Mouse (Mus musculus): ENCODE measurements at regions not wholly inside any gene's neighbourhood (a gene's known extent, or its start where the extent isn't known, plus 50 kb on each side); places are given as distances from the start of the nearest gene placed in this dataset.

GRCm38 (mm10) chr9:84285604-84286003, 360.7 kb downstream of the Bckdhb start:
- H3K27ac ChIP-seq (ENCODE audit: poor library complexity, severe bottlenecking) = no peak overlapping the region
- 68% methylated on average over 4 of the region's 4 CpGs for WGBS
- no peaks in the 10 kb centered on the region for H3K36me3 ChIP-seq
- H3K4me3 ChIP-seq = no peak overlapping the region
- peaks cover 5% of the 10 kb centered on the region; the same call in 1 of the 2 replicates for H3K9me3 ChIP-seq (replicated peaks)
- no peak for ATAC-seq (ENCODE audit: insufficient number of reproducible peaks, low FRiP score)
- no peak overlapping the region for H3K4me2 ChIP-seq
- no peak overlapping the region for H3K9ac ChIP-seq
- no peaks in the 10 kb centered on the region for H3K4me1 ChIP-seq (replicated peaks)
- no peaks in the 10 kb centered on the region for H3K27me3 ChIP-seq (replicated peaks)

DNA sequence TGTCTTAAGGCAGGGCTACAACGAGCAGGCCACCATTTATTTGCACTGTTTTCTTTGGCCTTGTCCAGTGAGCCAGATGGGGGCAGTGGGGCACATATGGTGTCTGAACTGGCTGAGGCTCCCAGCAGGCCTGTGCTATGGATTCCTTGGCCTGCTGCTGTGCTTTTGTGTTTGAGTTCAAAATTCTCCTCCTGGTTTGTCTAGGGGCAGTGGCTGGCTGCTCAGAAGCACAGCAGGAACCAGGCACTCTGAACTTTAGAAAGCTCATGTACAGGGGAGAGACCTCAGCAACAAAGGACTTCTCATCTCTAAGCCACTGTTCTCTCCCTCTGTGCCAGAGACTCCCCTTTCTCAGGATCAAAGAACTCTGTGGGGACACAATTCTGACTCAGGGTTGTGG, 370.9 kb downstream of the Bckdhb start:
- no peaks in the 10 kb centered on the region for H3K4me1 ChIP-seq (replicated peaks)
- H3K4me2 ChIP-seq = no peak overlapping the region
- H3K36me3 ChIP-seq = no peaks in the 10 kb centered on the region
- no peak overlapping the region for H3K27ac ChIP-seq (ENCODE audit: poor library complexity, severe bottlenecking)
- H3K27me3 ChIP-seq (replicated peaks) = no peaks in the 10 kb centered on the region
- ATAC-seq (ENCODE audit: insufficient number of reproducible peaks, low FRiP score) = no peak
- H3K9ac ChIP-seq = no peak overlapping the region
- H3K4me3 ChIP-seq = no peak overlapping the region
- WGBS = 59% methylated on average over 1 of the region's 1 CpGs
- no peaks in the 10 kb centered on the region for H3K9me3 ChIP-seq (replicated peaks)

- no peak for ATAC-seq (ENCODE audit: insufficient number of reproducible peaks, low FRiP score)
- 79% methylated on average over 3 of the region's 3 CpGs for WGBS
- Histone ChIP-seq H3K4me3 (no peak overlapping the region), H3K27me3 (replicated peaks) (no peaks in the 10 kb centered on the region), H3K4me2 (no peak overlapping the region), H3K27ac (ENCODE audit: poor library complexity, severe bottlenecking) (no peak overlapping the region), H3K9ac (no peak overlapping the region), H3K9me3 (replicated peaks) (no peaks in the 10 kb centered on the region), H3K4me1 (replicated peaks) (no peaks in the 10 kb centered on the region), H3K36me3 (no peaks in the 10 kb centered on the region)
Observed at GRCm38 (mm10) chr9:84296456-84296855, 371.5 kb downstream of the Bckdhb start.

GRCm38 (mm10) chr9:84304398-84304797, 379.5 kb downstream of the Bckdhb start:
- Histone ChIP-seq H3K4me2 (no peak overlapping the region), H3K27ac (ENCODE audit: poor library complexity, severe bottlenecking) (no peak overlapping the region), H3K36me3 (no peaks in the 10 kb centered on the region), H3K9ac (no peak overlapping the region), H3K4me1 (replicated peaks) (no peaks in the 10 kb centered on the region), H3K27me3 (replicated peaks) (no peaks in the 10 kb centered on the region), H3K9me3 (replicated peaks) (no peaks in the 10 kb centered on the region), H3K4me3 (no peak overlapping the region)
- WGBS = 91% methylated on average over 2 of the region's 2 CpGs
- no peak for ATAC-seq (ENCODE audit: insufficient number of reproducible peaks, low FRiP score)

- no peak overlapping the region for H3K27ac ChIP-seq (ENCODE audit: poor library complexity, severe bottlenecking)
- 81% methylated on average over 2 of the region's 2 CpGs for WGBS
- H3K9ac ChIP-seq = no peak overlapping the region
- no peaks in the 10 kb centered on the region for H3K27me3 ChIP-seq (replicated peaks)
- H3K4me1 ChIP-seq (replicated peaks) = no peaks in the 10 kb centered on the region
- no peaks in the 10 kb centered on the region for H3K36me3 ChIP-seq
- H3K9me3 ChIP-seq (replicated peaks) = no peaks in the 10 kb centered on the region
- H3K4me2 ChIP-seq = no peak overlapping the region
- no peak for ATAC-seq (ENCODE audit: insufficient number of reproducible peaks, low FRiP score)
- no peak overlapping the region for H3K4me3 ChIP-seq
Observed at GRCm38 (mm10) chr9:84318811-84319210, 393.9 kb downstream of the Bckdhb start.

DNA sequence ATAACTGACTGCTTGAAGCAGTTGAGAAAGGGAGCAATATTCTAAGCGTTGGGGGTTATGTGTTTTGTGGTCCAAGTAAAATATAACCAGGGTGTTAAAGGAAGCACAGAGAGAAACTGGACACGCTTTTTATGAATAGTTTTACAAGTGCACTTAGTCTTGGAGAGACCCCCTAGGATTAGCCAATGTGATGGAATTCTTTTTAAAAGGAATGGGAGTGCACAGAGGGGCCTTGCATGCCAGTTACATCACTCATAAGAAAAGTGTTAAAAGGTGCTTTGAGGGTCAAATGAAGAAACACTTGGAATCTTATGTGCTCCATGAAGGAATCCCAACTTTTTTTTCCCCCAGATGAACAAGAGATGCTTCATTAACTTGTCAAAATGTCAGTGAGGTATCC, 394.4 kb downstream of the Bckdhb start:
- Histone ChIP-seq H3K36me3 (no peaks in the 10 kb centered on the region), H3K4me2 (no peak overlapping the region), H3K27me3 (replicated peaks) (no peaks in the 10 kb centered on the region), H3K27ac (ENCODE audit: poor library complexity, severe bottlenecking) (no peak overlapping the region), H3K4me1 (replicated peaks) (no peaks in the 10 kb centered on the region), H3K9me3 (replicated peaks) (no peaks in the 10 kb centered on the region), H3K9ac (no peak overlapping the region), H3K4me3 (no peak overlapping the region)
- 73% methylated on average over 2 of the region's 2 CpGs for WGBS
- no peak for ATAC-seq (ENCODE audit: insufficient number of reproducible peaks, low FRiP score)

- 64% methylated on average over 2 of the region's 2 CpGs for WGBS
- Histone ChIP-seq H3K4me3 (no peak overlapping the region), H3K4me2 (no peak overlapping the region), H3K27ac (ENCODE audit: poor library complexity, severe bottlenecking) (no peak overlapping the region), H3K9me3 (replicated peaks) (no peaks in the 10 kb centered on the region), H3K9ac (no peak overlapping the region), H3K4me1 (replicated peaks) (no peaks in the 10 kb centered on the region), H3K27me3 (replicated peaks) (no peaks in the 10 kb centered on the region), H3K36me3 (no peaks in the 10 kb centered on the region)
- ATAC-seq (ENCODE audit: insufficient number of reproducible peaks, low FRiP score) = no peak
Observed at GRCm38 (mm10) chr9:84323145-84323544, 398.2 kb downstream of the Bckdhb start.

GRCm38 (mm10) chr9:84331083-84331602, 406.2 kb downstream of the Bckdhb start:
- no peak overlapping the region for H3K27ac ChIP-seq (ENCODE audit: poor library complexity, severe bottlenecking)
- no peak for ATAC-seq (ENCODE audit: insufficient number of reproducible peaks, low FRiP score)
- H3K36me3 ChIP-seq = no peaks in the 10 kb centered on the region
- H3K9ac ChIP-seq = no peak overlapping the region
- H3K4me2 ChIP-seq = no peak overlapping the region
- no peaks in the 10 kb centered on the region for H3K9me3 ChIP-seq (replicated peaks)
- no peaks in the 10 kb centered on the region for H3K27me3 ChIP-seq (replicated peaks)
- WGBS = 57% methylated on average over 4 of the region's 4 CpGs
- H3K4me1 ChIP-seq (replicated peaks) = no peaks in the 10 kb centered on the region
- H3K4me3 ChIP-seq = no peak overlapping the region

- Histone ChIP-seq H3K36me3 (no peaks in the 10 kb centered on the region), H3K4me3 (no peak overlapping the region), H3K27ac (ENCODE audit: poor library complexity, severe bottlenecking) (no peak overlapping the region), H3K4me2 (no peak overlapping the region), H3K27me3 (replicated peaks) (no peaks in the 10 kb centered on the region), H3K9me3 (replicated peaks) (no peaks in the 10 kb centered on the region), H3K9ac (no peak overlapping the region), H3K4me1 (replicated peaks) (no peaks in the 10 kb centered on the region)
- WGBS = 14% methylated on average over 7 of the region's 7 CpGs
- ATAC-seq (ENCODE audit: insufficient number of reproducible peaks, low FRiP score) = peak; percentile 57; the same call in 1 of the 2 replicates
Observed at GRCm38 (mm10) chr9:84343435-84344095, 418.6 kb downstream of the Bckdhb start.

DNA sequence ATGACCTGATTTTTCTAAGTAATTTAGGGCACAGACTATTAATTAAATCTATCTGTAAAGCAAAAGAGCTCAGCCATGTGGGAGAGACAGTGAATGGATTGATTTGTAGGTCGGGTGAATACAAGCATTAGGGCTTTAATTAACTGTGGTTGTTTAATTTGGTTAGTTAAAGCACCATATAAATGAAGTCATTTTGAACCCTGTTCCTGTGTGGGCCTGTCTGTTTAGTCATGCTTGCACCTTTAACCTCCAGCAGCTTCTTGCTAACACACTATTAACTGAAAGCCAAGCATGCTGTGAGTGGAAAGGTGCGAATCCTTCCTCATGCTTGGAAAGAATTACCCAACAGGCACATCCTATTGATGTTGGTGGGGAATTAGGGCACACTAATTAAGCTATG, 425.3 kb downstream of the Bckdhb start:
- Histone ChIP-seq H3K9me3 (replicated peaks) (no peaks in the 10 kb centered on the region), H3K27me3 (replicated peaks) (no peaks in the 10 kb centered on the region), H3K4me3 (no peak overlapping the region), H3K4me2 (no peak overlapping the region), H3K4me1 (replicated peaks) (no peaks in the 10 kb centered on the region), H3K9ac (no peak overlapping the region), H3K27ac (ENCODE audit: poor library complexity, severe bottlenecking) (no peak overlapping the region), H3K36me3 (no peaks in the 10 kb centered on the region)
- no peak for ATAC-seq (ENCODE audit: insufficient number of reproducible peaks, low FRiP score)
- 65% methylated on average over 2 of the region's 2 CpGs for WGBS

- H3K36me3 ChIP-seq = no peaks in the 10 kb centered on the region
- no peaks in the 10 kb centered on the region for H3K4me1 ChIP-seq (replicated peaks)
- H3K9ac ChIP-seq = no peak overlapping the region
- H3K9me3 ChIP-seq (replicated peaks) = no peaks in the 10 kb centered on the region
- H3K27me3 ChIP-seq (replicated peaks) = no peaks in the 10 kb centered on the region
- WGBS = 83% methylated on average over 2 of the region's 2 CpGs
- no peak overlapping the region for H3K27ac ChIP-seq (ENCODE audit: poor library complexity, severe bottlenecking)
- H3K4me2 ChIP-seq = no peak overlapping the region
- no peak overlapping the region for H3K4me3 ChIP-seq
- ATAC-seq (ENCODE audit: insufficient number of reproducible peaks, low FRiP score) = no peak
Observed at GRCm38 (mm10) chr9:84354409-84354808, 429.5 kb downstream of the Bckdhb start.

DNA sequence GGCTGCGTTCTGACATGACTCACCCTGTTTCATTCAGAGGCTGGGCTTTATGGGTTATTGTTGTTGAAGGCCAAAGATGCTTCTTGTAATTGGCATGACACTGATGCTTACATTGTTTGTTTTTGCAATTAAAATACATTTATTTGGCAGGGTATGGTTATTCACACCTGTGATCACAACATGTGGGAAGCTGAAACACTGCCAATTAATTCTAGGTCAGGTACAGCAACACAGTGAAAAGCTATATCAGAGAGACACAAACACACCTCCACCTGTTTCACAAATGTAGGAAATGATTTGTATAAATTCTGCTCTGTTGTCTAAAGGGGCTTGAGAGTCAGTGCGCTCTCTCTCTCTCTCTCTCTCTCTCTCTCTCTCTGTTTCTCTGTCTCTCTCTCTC, 431.2 kb downstream of the Bckdhb start:
- H3K9me3 ChIP-seq (replicated peaks) = no peaks in the 10 kb centered on the region
- H3K4me1 ChIP-seq (replicated peaks) = no peaks in the 10 kb centered on the region
- H3K9ac ChIP-seq = no peak overlapping the region
- no peak overlapping the region for H3K4me2 ChIP-seq
- WGBS = 90% methylated on average over 2 of the region's 2 CpGs
- H3K27me3 ChIP-seq (replicated peaks) = no peaks in the 10 kb centered on the region
- no peak overlapping the region for H3K27ac ChIP-seq (ENCODE audit: poor library complexity, severe bottlenecking)
- H3K4me3 ChIP-seq = no peak overlapping the region
- ATAC-seq (ENCODE audit: insufficient number of reproducible peaks, low FRiP score) = no peak
- H3K36me3 ChIP-seq = no peaks in the 10 kb centered on the region
